Mouse (Mus musculus) forebrain, embryonic 11.5 days (tissue): ENCODE measurements around the gene Hpse. TPM values are rescaled to one million over a fixed set of nuclear protein-coding genes. Genes with fewer than 3 reads are reported as not detected.

Experiments used
- ATAC-seq: fragments of 200-750 bp; cut with Nextera tagmentation; replicated peaks from 2 replicates; pipeline ENCODE4 v1.8.0; 2017; ENCODE audit warnings: moderate TSS enrichment; ENCODE audit not compliant: low FRiP score
- DNase-seq: peaks from one replicate; pipeline ENCODE4 v3.0.0-alpha.2; 2017; ENCODE audit warnings: low spot score
- H3K27ac ChIP-seq: fragments of 300-500 bp; sonication (generic); 2 replicates; pipeline ENCODE4 v1.5.1; 2014; ENCODE audit warnings: low read depth, low read length
- H3K27me3 ChIP-seq: fragments of 300-500 bp; sonication (generic); 2 replicates; pipeline ENCODE4 v1.6.1; 2014; ENCODE audit warnings: mild to moderate bottlenecking, low read length, mixed read lengths; ENCODE audit not compliant: control insufficient read depth, insufficient read depth
- H3K36me3 ChIP-seq: fragments of 300-500 bp; sonication (generic); 2 replicates; pipeline ENCODE4 v1.6.1; 2014; ENCODE audit warnings: mild to moderate bottlenecking, low read length, moderate library complexity, mixed read lengths; ENCODE audit not compliant: control insufficient read depth, insufficient read depth
- H3K4me1 ChIP-seq: fragments of 300-500 bp; sonication (generic); replicated peaks from 2 replicates; pipeline ENCODE4 v1.6.1; 2014; ENCODE audit warnings: low read length, mixed read lengths; ENCODE audit not compliant: control insufficient read depth, insufficient read depth
- H3K4me2 ChIP-seq: fragments of 300-500 bp; sonication (generic); 2 replicates; pipeline ENCODE4 v1.6.1; 2014; ENCODE audit warnings: low read depth, mild to moderate bottlenecking, low read length, moderate library complexity, mixed read lengths; ENCODE audit not compliant: severe bottlenecking
- H3K4me3 ChIP-seq: fragments of 300-500 bp; sonication (generic); 2 replicates; pipeline ENCODE4 v1.5.1; 2014; ENCODE audit warnings: low read depth, low read length
- H3K9ac ChIP-seq: fragments of 300-500 bp; sonication (generic); 2 replicates; pipeline ENCODE4 v1.6.1; 2014; ENCODE audit warnings: low read length
- H3K9me3 ChIP-seq: fragments of 300-500 bp; sonication (generic); 2 replicates; pipeline ENCODE4 v1.6.1; 2016; ENCODE audit warnings: low read length, mixed read lengths; ENCODE audit not compliant: control insufficient read depth
- WGBS: fragments of 180-500 bp; shearing (Covaris S2); extraction: QIAGEN DNeasy Blood & Tissue Kit; methylation state at CpG from one replicate; pipeline ENCODE4 v1.1.7; 2014; 5-methylcytosine and 5-hydroxymethylcytosine counted together
- polyA plus RNA-seq: library from polyadenylated mRNA; unstranded; fragments of >200 nt; fragmentation: Nextera tagmentation; extraction: Ambion mirVana; gene quantifications from 2 replicates; pipeline ENCODE4 v1.2.1, GENCODE M21; 2014

Gene Hpse
- polyA plus RNA-seq, 1 experiment from 2014 or later = 0.72 TPM

GRCm38 (mm10) chr5:100706675-100707074 is 12.8 kb downstream of the Hpse start:
- Histone ChIP-seq H3K4me3 (no peak overlapping the region), H3K27ac (no peak overlapping the region), H3K4me2 (no peak overlapping the region), H3K9ac (no peak overlapping the region), H3K27me3 (no peaks in the 10 kb centered on the region), H3K4me1 (no peaks in the 10 kb centered on the region), H3K9me3 (no peaks in the 10 kb centered on the region), H3K36me3 (no peaks in the 10 kb centered on the region)
- ATAC-seq (no peak), DNase-seq (no peak)
- WGBS = 72% methylated on average over 8 of the region's 8 CpGs

- Histone ChIP-seq H3K4me1 (no peaks in the 10 kb centered on the region), H3K4me2 (no peak overlapping the region), H3K9me3 (no peaks in the 10 kb centered on the region), H3K27ac (no peak overlapping the region), H3K27me3 (no peaks in the 10 kb centered on the region), H3K4me3 (no peak overlapping the region), H3K9ac (no peak overlapping the region), H3K36me3 (no peaks in the 10 kb centered on the region)
- DNase-seq = no peak
- ATAC-seq = no peak
- 90% methylated on average over 2 of the region's 2 CpGs for WGBS
Observed at GRCm38 (mm10) chr5:100704272-100704671, 15.2 kb downstream of the Hpse start.

DNA sequence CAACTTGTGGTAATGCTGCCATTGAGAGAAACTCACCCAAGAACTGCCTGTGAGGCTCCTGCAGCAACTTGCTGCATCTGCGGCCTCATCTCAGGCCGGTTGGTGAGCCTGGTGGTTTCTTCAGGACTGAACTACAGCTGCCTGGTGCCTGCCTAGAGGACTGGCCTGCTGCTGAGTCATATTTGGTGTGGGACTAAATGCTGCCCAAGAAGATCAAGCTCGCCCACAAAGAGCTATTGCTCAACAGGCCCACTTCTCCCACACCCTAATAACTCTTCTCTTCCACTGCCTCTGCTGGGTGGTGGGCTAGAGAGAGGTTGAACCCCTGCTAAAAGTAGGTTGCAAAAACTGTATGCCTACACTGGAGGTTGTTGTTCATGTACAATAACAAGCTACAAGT is 17.2 kb downstream of the Hpse start:
- H3K36me3 ChIP-seq = no peaks in the 10 kb centered on the region
- H3K4me1 ChIP-seq = no peaks in the 10 kb centered on the region
- no peak overlapping the region for H3K4me3 ChIP-seq
- ATAC-seq (no peak), DNase-seq (no peak)
- no peak overlapping the region for H3K27ac ChIP-seq
- H3K4me2 ChIP-seq = no peak overlapping the region
- WGBS = 85% methylated on average over 3 of the region's 3 CpGs
- H3K27me3 ChIP-seq = no peaks in the 10 kb centered on the region
- no peak overlapping the region for H3K9ac ChIP-seq
- no peaks in the 10 kb centered on the region for H3K9me3 ChIP-seq

DNA sequence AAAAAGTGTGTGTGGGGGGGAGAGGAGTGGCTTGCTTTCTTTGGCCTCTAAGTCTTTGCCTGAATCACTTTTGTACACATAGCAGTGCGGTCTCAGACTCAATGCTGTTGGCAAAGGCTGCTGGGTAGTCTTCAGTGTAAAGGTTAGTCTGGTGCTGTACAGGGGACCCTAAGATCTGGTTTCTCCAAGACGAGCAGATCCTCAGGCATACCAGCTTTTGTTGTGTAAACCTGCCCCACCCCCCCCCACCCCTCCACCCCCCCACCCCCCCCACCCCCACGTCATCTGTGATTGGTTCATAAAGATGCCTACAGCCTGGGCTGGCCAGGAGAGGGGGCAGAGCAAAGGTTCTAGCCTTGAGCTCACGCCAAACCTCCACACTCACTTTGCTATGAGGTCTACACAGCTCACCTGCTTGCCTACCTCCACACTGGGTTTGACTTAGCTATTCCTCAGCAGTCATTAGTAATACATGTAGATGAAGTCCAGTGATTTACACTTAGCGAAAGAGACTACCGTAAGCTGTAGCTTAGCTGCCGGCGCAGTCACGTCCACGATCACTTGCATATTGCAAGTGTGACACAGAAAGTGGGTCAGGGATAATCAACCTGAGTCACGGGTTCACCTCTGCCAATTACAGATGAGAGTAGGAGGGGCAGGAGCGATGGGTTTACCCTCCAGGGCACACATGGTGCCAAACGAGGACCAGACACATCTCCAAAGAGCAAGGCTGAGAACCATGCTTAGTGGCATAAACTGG is 18.5 kb downstream of the Hpse start:
- ATAC-seq = no peak

DNA sequence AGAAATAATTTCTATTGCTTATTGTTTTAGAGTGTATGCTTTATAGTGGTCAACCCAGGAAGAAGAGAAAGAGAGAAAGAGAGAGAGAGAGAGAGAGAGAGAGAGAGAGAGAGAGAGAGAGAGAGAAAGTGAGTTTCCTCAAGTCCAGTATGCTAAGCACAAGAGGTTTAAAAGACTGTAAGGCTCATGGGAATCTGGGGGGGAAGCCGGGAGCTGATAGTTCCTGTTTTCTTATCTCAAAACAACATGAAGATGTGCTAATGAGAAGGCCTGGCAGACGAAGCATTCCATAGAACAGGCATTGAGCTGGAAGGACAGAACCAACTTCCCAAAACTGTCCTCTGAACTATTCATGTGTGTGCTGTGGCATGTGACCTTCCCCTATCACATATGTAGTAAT is 21.6 kb downstream of the Hpse start:
- Histone ChIP-seq H3K27ac (no peak overlapping the region), H3K4me2 (no peak overlapping the region), H3K4me1 (no peaks in the 10 kb centered on the region), H3K36me3 (no peaks in the 10 kb centered on the region), H3K27me3 (no peaks in the 10 kb centered on the region), H3K4me3 (no peak overlapping the region), H3K9ac (no peak overlapping the region), H3K9me3 (no peaks in the 10 kb centered on the region)
- 75% methylated on average over 2 of the region's 2 CpGs for WGBS
- ATAC-seq (no peak), DNase-seq (no peak)

More for the DNA sequence above, 18.5 kb downstream of the Hpse start:
- no peaks in the 10 kb centered on the region for H3K27me3 ChIP-seq
- no peak overlapping the region for H3K4me3 ChIP-seq
- no peaks in the 10 kb centered on the region for H3K9me3 ChIP-seq
- H3K4me2 ChIP-seq = no peak overlapping the region
- H3K36me3 ChIP-seq = no peaks in the 10 kb centered on the region
- H3K4me1 ChIP-seq = no peaks in the 10 kb centered on the region
- no peak overlapping the region for H3K27ac ChIP-seq
- H3K9ac ChIP-seq = no peak overlapping the region
- no peak for DNase-seq
- WGBS = 92% methylated on average over 12 of the region's 13 CpGs

GRCm38 (mm10) chr5:100697398-100697797 is 22.1 kb downstream of the Hpse start:
- Histone ChIP-seq H3K4me2 (no peak overlapping the region), H3K9me3 (no peaks in the 10 kb centered on the region), H3K27me3 (no peaks in the 10 kb centered on the region), H3K36me3 (no peaks in the 10 kb centered on the region), H3K4me3 (no peak overlapping the region), H3K9ac (no peak overlapping the region), H3K27ac (no peak overlapping the region), H3K4me1 (no peaks in the 10 kb centered on the region)
- 70% methylated on average over 2 of the region's 2 CpGs for WGBS
- ATAC-seq (no peak), DNase-seq (no peak)

DNA sequence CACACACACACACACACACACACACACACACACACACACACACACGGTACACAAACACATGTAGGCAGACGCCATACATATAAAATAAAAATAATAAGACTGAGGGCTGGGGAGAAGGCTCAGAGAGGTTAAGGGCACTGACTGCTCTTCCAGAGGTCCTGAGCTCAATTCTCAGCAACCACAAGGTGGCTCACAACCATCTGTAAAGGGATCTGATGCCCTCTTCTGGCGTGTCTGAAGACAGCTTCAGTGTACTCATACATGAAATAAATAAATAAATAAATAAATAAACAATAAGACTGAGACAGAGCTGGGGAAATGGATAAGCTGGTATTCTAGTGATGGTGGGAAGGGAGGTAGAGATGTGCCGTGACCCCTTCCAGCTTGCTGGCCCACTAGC is 33.9 kb downstream of the Hpse start:
- 70% methylated on average over 4 of the region's 4 CpGs for WGBS
- Histone ChIP-seq H3K36me3 (no peaks in the 10 kb centered on the region), H3K9ac (no peak overlapping the region), H3K27me3 (no peaks in the 10 kb centered on the region), H3K9me3 (no peaks in the 10 kb centered on the region), H3K4me2 (no peak overlapping the region), H3K4me1 (no peaks in the 10 kb centered on the region), H3K27ac (no peak overlapping the region), H3K4me3 (no peak overlapping the region)
- DNase-seq = no peak
- ATAC-seq = no peak

DNA sequence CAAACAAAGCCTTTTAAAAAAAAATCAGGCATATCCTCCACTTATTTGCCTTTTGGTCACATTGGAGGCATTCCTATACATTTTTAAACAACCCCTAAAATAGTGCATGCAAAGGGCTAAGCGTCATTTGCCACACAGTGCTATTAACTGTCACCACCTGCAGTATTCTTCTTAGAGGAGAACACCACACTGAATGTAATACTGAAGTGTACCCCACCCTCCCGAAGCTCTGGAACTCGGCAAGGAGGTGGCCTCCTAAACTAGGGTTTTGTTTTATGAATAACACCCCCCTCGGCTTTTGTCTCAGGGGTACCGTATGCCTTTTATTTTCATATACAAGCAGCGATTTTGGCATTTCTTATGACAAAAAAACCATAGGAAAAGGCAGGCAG is 39.0 kb downstream of the Hpse start:
- H3K9me3 ChIP-seq = no peaks in the 10 kb centered on the region
- ATAC-seq (no peak), DNase-seq (no peak)
- H3K4me3 ChIP-seq = no peak overlapping the region
- no peak overlapping the region for H3K27ac ChIP-seq
- no peak overlapping the region for H3K9ac ChIP-seq
- no peaks in the 10 kb centered on the region for H3K27me3 ChIP-seq
- WGBS = 78% methylated on average over 6 of the region's 6 CpGs
- no peak overlapping the region for H3K4me2 ChIP-seq
- no peaks in the 10 kb centered on the region for H3K36me3 ChIP-seq
- no peaks in the 10 kb centered on the region for H3K4me1 ChIP-seq

DNA sequence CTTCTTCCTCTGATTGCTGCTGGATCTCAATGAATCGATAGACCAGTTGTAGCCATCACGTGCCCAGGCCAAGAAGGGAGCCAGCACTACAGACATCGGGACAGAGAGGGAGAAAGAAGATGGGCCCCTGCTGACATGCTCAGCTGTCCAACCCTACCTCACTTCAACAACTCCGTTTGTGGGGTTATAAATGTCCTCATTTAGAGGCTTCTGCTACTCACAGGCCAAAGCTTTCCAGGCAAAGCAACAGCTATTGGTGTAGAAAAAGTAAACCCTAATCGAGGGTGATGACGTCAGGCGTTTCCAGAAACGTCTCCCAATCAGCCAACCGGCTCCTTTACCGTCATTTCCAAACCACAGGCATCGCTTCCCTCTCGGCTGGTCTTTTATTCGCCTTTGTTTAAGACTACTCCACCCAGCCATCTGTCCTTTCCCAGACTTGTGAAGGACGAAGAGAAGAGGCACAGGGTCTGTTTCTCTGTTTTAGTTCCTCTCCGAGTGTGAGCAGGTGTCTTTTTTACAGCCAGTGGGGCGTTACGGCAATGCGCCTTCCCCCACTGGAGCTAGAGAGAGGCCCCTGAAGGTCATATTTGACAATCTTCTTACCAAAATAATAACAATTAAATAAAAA is 39.5 kb downstream of the Hpse start:
- H3K4me2 ChIP-seq = no peak overlapping the region
- H3K27ac ChIP-seq = no peak overlapping the region
- H3K36me3 ChIP-seq = no peaks in the 10 kb centered on the region
- WGBS = 72% methylated on average over 18 of the region's 18 CpGs
- ATAC-seq (no peak), DNase-seq (no peak)
- no peaks in the 10 kb centered on the region for H3K27me3 ChIP-seq
- no peaks in the 10 kb centered on the region for H3K9me3 ChIP-seq
- H3K4me1 ChIP-seq = no peaks in the 10 kb centered on the region
- no peak overlapping the region for H3K4me3 ChIP-seq
- no peak overlapping the region for H3K9ac ChIP-seq
